Mouse (Mus musculus) left cerebral cortex, adult 2 months (tissue): ENCODE measurements around the gene Bbs2. TPM values are rescaled to one million over a fixed set of nuclear protein-coding genes. Genes with fewer than 3 reads are reported as not detected.
A peak's percentile ranks its signal among the peaks of the same experiment; 100 is the strongest.

ENCODE experiments used
- DNase-seq, 2 experiments: peaks; one replicate each; pipeline ENCODE4 v3.0.0; 2021 to 2022; ENCODE audit warnings: low spot score in 2 of 2, mixed read lengths in 1 of 2; ENCODE audit errors: extremely low spot score in 1 of 2
- H3K27ac ChIP-seq: fragments of 200-600 bp; 2 replicates; pipeline ENCODE4 v1.8.1; 2022
- H3K4me3 ChIP-seq: fragments of 200-600 bp; 2 replicates; pipeline ENCODE4 v1.8.1; 2022
- CTCF ChIP-seq: fragments of 200-600 bp; IDR thresholded peaks from 2 replicates; pipeline ENCODE4 v1.8.1; 2022; ENCODE audit warnings: antibody characterized with exemption, mild to moderate bottlenecking, moderate library complexity
- intact Hi-C: fragments of 180-260 bp; cut with DNase I; formaldehyde crosslinking; loops from one replicate; pipeline ENCODE4 v1.15.1; 2025
- total RNA-seq, 2 experiments: library from RNA; stranded (reverse); gene quantifications; 2 replicates each; pipeline ENCODE4 v1.2.3; 2021

Gene Bbs2
- total RNA-seq, 2 experiments from 2014 or later = 30.7 to 35.9 TPM

DNA sequence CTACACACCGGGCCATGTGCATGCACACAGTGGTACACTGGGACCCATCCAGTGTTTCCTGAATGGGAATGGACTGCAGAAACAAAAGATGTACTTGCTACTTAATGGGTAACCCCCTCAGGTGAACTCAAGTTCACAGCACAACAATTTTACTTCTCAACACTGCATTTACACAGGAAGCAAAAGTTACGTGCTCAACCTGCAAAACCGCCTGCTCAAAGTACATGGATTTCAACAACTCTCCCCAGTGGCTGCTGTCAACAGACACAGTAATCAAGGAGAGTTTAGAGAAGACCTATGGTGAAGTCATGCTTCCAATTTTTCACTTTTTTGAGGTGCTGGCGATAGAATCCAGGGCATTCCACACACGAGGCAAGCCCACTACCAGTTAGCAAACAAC, 63.5 kb downstream of the Bbs2 start:
- intact Hi-C loops = loop anchor here (5.0 kb wide), 1 partner anchor 62 kb away; the partner anchor contains the start of gene Bbs2
- Histone ChIP-seq H3K4me3 (peak overlapping the region; percentile 10; the same call in 1 of the 2 replicates), H3K27ac (no peak overlapping the region)
- no peak for TF ChIP-seq CTCF
- no peak for DNase-seq

GRCm38 (mm10) chr8:94033601-94034000, 65.1 kb downstream of the Bbs2 start:
- DNase-seq = no peak
- H3K4me3 ChIP-seq = no peak overlapping the region
- intact Hi-C loops = no loop called here
- no peak for TF ChIP-seq CTCF
- H3K27ac ChIP-seq = no peak overlapping the region

GRCm38 (mm10) chr8:94029701-94030100, 69.0 kb downstream of the Bbs2 start:
- no peak for TF ChIP-seq CTCF
- no peak for DNase-seq
- Histone ChIP-seq H3K4me3 (no peak overlapping the region), H3K27ac (no peak overlapping the region)
- intact Hi-C loops = no loop called here

DNA sequence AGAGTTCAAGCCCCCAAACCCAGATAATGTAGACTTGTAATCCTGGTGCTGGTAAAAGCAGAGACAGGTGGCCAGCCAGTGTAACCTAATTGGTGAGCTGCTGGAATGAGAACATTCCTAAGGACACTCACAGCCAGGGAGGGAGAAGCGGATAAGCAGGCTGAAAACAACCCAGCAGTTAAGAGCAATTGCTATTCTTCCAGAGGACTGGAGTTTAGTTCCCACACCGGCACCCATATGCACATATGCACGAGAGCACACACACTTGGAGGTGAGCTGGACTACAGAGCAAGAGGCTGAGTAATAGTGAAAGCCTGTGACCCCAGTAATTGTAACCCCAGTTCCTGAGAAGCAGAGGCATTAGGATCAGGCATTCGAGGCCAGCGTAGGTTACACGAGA, 74.8 kb downstream of the Bbs2 start:
- no peak for TF ChIP-seq CTCF
- intact Hi-C loops = no loop called here
- Histone ChIP-seq H3K4me3 (no peak overlapping the region), H3K27ac (no peak overlapping the region)
- no peak for DNase-seq

Other genes starting within 250 kb of the Bbs2 start
- gene Amfr, start 86.1 kb downstream of the Bbs2 start, total RNA-seq = 100 to 1,000 TPM; 114 to 118 TPM
- 10 to 100 TPM; 46.3 to 51.4 TPM for gene Nudt21, start 61.9 kb downstream of the Bbs2 start, total RNA-seq
- gene Ogfod1, start 61.7 kb downstream of the Bbs2 start, total RNA-seq = 100 to 1,000 TPM in 1 of 2 experiments, 10 to 100 TPM in 1; 99.2 to 104 TPM
- not detected for gene Mt4, start 38.3 kb upstream of the Bbs2 start, total RNA-seq
- 100 to 1,000 TPM; 848 to 875 TPM for gene Mt3, start 53.7 kb upstream of the Bbs2 start, total RNA-seq
- gene Mt2, start 73.7 kb upstream of the Bbs2 start, total RNA-seq = 100 to 1,000 TPM; 384 to 423 TPM
- 100 to 1,000 TPM; 490 to 507 TPM for gene Mt1, start 80.2 kb upstream of the Bbs2 start, total RNA-seq
- gene Nup93, start 115.6 kb upstream of the Bbs2 start, total RNA-seq = 10 to 100 TPM; 48.7 to 51.4 TPM
- under 1 TPM; 0.29 to 0.68 TPM for gene Slc12a3, start 230.3 kb upstream of the Bbs2 start, total RNA-seq